Mouse (Mus musculus) ovary, postnatal 14 days (tissue): ENCODE measurements around the gene Btbd35f13.
"Not testable (repeated sequence)": the region's sequence is repeated elsewhere in the genome, so short reads cannot be mapped to it uniquely, and the experiment has no call there.

Experiments
- DNase-seq: peaks from one replicate; pipeline ENCODE4 v3.0.0; 2022; ENCODE audit warnings: low spot score

The Btbd35f13 gene

DNA sequence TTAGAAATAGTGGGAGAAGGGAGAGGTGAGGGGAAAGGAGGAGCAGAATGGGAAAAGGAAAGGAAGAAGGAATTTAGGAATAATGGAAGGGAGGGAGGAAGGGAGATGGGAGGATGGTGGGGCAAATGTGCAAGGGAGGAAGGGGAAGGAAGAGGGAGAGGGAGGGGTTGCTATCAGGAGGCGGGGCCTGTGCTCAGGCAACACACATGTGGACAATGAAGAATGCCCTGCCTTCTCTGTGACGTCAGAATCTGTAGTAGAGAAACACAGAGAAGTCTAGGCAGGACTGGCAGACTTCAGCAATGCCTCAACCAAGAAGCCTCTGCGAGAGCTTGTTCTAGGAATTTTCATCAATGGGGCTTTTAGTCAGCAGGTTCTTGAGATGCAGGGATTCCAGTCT lies at the start of gene Btbd35f13:
TSS of gene Btbd35f13 (plus strand) at position 301 of the 400 bp plus-strand sequence.
- DNase-seq, result not testable (repeated sequence)

DNA sequence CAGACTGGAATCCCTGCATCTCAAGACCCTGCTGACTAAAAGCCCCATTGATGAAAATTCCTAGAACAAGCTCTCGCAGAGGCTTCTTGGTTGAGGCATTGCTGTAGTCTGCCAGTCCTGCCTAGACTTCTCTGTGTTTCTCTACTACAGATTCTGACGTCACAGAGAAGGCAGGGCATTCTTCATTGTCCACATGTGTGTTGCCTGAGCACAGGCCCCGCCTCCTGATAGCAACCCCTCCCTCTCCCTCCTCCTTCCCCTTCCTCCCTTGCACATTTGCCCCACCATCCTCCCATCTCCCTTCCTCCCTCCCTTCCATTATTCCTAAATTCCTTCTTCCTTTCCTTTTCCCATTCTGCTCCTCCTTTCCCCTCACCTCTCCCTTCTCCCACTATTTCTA lies 45.3 kb downstream of the Btbd35f13 start, which contains the start of gene Btbd35f14:
TSS of gene Btbd35f14 (minus strand) at position 101 of the 400 bp plus-strand sequence.
- DNase-seq, result not testable (repeated sequence)
